In genomic region chr6:121523882-121524612, GRCm38 (mm10) we compare ENCODE assay signal across 12 mouse cellular contexts. TPM values are rescaled to one million over a fixed set of nuclear protein-coding genes. Genes with fewer than 3 reads are reported as not detected.
DNase-seq lines count a peak whose midpoint lies in the region; ATAC-seq lines count a peak whose summit lies in the region.
"Had no signal": no experiment of that assay in that cellular context is flagged by ENCODE, and none has a peak within 500 bp of the region (broad histone marks: within the 10 kb centered on the region; RNA-seq: fewer than 3 reads in every experiment).

No protein-coding gene starts in this region.

- intact Hi-C loops in gastrocnemius, postnatal 14 days (cut with DNase I; ENCODE audit: low total_unique reads), result no loop called here

- H3K9me3 ChIP-seq in heart, embryonic 15.5 days (replicated peaks), result no peaks in the 10 kb centered on the region
- H3K9me3 ChIP-seq in limb, embryonic 10.5 days (replicated peaks), result no peaks in the 10 kb centered on the region
- no peaks in the 10 kb centered on the region for H3K9me3 ChIP-seq in midbrain, embryonic 14.5 days (ENCODE audit: control insufficient read depth, low read length)
- H3K9me3 ChIP-seq: intestine, embryonic 15.5 days had no signal

- peak overlapping the region; percentile 31; the same call in 1 of the 2 replicates for H3K4me2 ChIP-seq in heart, embryonic 15.5 days
- H3K4me2 ChIP-seq in midbrain, embryonic 14.5 days (ENCODE audit: low read length), result no peak overlapping the region
- H3K4me2 ChIP-seq: intestine, embryonic 15.5 days had no signal

- no peaks in the 10 kb centered on the region for H3K27me3 ChIP-seq in heart, embryonic 15.5 days
- H3K27me3 ChIP-seq in limb, embryonic 10.5 days (ENCODE audit: low read depth, poor library complexity, severe bottlenecking), result no peaks in the 10 kb centered on the region
- H3K27me3 ChIP-seq in midbrain, embryonic 14.5 days (ENCODE audit: control insufficient read depth, insufficient read depth, low read length), result no peaks in the 10 kb centered on the region
- H3K27me3 ChIP-seq: intestine, embryonic 15.5 days had no signal

- 44% methylated on average over 11 of the region's 11 CpGs for WGBS in heart, embryonic 15.5 days
- WGBS in limb, embryonic 10.5 days, result 84% methylated on average over 11 of the region's 11 CpGs
- WGBS in midbrain, embryonic 14.5 days, result 81% methylated on average over 11 of the region's 11 CpGs

- no peak overlapping the region for H3K4me3 ChIP-seq in heart, embryonic 15.5 days
- H3K4me3 ChIP-seq in limb, embryonic 10.5 days, result no peak overlapping the region
- H3K4me3 ChIP-seq in midbrain, embryonic 14.5 days (replicated peaks; ENCODE audit: low read depth, low read length), result no peak overlapping the region
- H3K4me3 ChIP-seq: intestine, embryonic 15.5 days had no signal

- DNase-seq in gastrocnemius, adult 18-20 months (ENCODE audit: low spot score), result peak; percentile 57
- DNase-seq in gastrocnemius, postnatal 14 days, result no peak
- peak; percentile 78 for DNase-seq in Muller cell, postnatal 12 days (ENCODE audit: inconsistent ontology term)
- DNase-seq in brain, adult 2 months (ENCODE audit: low read depth, low spot score), result peak; percentile 52
- no peak for DNase-seq in limb, embryonic 10.5 days (ENCODE audit: low spot score)
- no peak for DNase-seq in midbrain, embryonic 14.5 days
- DNase-seq in spleen, postnatal 14 days (ENCODE audit: low spot score in 2 of 2), result no peak
- DNase-seq: liver, postnatal 0 days; spleen, adult 18-20 months had no signal

- no peak overlapping the region for H3K9ac ChIP-seq in heart, embryonic 15.5 days
- H3K9ac ChIP-seq in midbrain, embryonic 14.5 days (replicated peaks; ENCODE audit: low read length), result no peak overlapping the region
- H3K9ac ChIP-seq: intestine, embryonic 15.5 days; liver, postnatal 0 days had no signal

- H3K4me1 ChIP-seq in heart, embryonic 15.5 days (replicated peaks), result peaks cover 17% of the 10 kb centered on the region
- H3K4me1 ChIP-seq in limb, embryonic 10.5 days, result peaks cover 2% of the 10 kb centered on the region; the same call in 1 of the 2 replicates
- no peaks in the 10 kb centered on the region for H3K4me1 ChIP-seq in midbrain, embryonic 14.5 days (ENCODE audit: control insufficient read depth, insufficient read depth, low read length)
- H3K4me1 ChIP-seq: intestine, embryonic 15.5 days had no signal

- ATAC-seq in heart, embryonic 15.5 days (replicated peaks; ENCODE audit: insufficient number of reproducible peaks, insufficient read depth, low FRiP score, low read depth), result peak; percentile 63; the same call in 1 of the 2 replicates
- ATAC-seq in midbrain, embryonic 14.5 days (ENCODE audit: low FRiP score, low TSS enrichment), result no peak
- ATAC-seq: forebrain, embryonic 14.5 days; intestine, embryonic 15.5 days; liver, postnatal 0 days had no signal

- no peaks in the 10 kb centered on the region for H3K36me3 ChIP-seq in heart, embryonic 15.5 days
- no peaks in the 10 kb centered on the region for H3K36me3 ChIP-seq in limb, embryonic 10.5 days
- H3K36me3 ChIP-seq in midbrain, embryonic 14.5 days (ENCODE audit: control insufficient read depth, insufficient read depth, low read length), result no peaks in the 10 kb centered on the region
- H3K36me3 ChIP-seq: intestine, embryonic 15.5 days had no signal

- H3K27ac ChIP-seq in heart, embryonic 15.5 days, result peak overlapping the region; percentile 66
- H3K27ac ChIP-seq in limb, embryonic 10.5 days, result no peak overlapping the region
- H3K27ac ChIP-seq in midbrain, embryonic 14.5 days (replicated peaks; ENCODE audit: low read depth, low read length), result no peak overlapping the region
- H3K27ac ChIP-seq: intestine, embryonic 15.5 days had no signal

RNA-seq across cellular contexts. Expression of gene Iqsec3, which starts 50.6 kb away (rescaled TPM):
- under 1 TPM; 0.37 to 0.45 TPM for total RNA-seq in gastrocnemius, adult 18-20 months (2021)
- 1 to 10 TPM; 1.9 to 2.5 TPM for total RNA-seq in gastrocnemius, postnatal 14 days (2021)
- 0.19 TPM in 1 of 2 replicates, not detected in the other for polyA plus RNA-seq in heart, embryonic 15.5 days (2015; fragmentation: Nextera tagmentation; extraction: Ambion mirVana)
- polyA plus RNA-seq in limb, embryonic 10.5 days (2016; fragmentation: Nextera tagmentation; extraction: Ambion mirVana), result 0.03 TPM in 2 replicates
- 11.2 and 11.6 TPM in 2 replicates for polyA plus RNA-seq in midbrain, embryonic 14.5 days (2014; fragmentation: Nextera tagmentation; extraction: Ambion mirVana)
- polyA plus RNA-seq: liver, postnatal 0 days had no signal

Comparison
In these comparisons a context has a peak if more than half of its experiments do, and no peak if none do; other contexts are left out.
1. DNase-seq: peak in gastrocnemius, adult 18-20 months (single experiment), Muller cell, postnatal 12 days (single experiment) and brain, adult 2 months (single experiment); none in gastrocnemius, postnatal 14 days (single experiment), limb, embryonic 10.5 days (single experiment), midbrain, embryonic 14.5 days (single experiment) and spleen, postnatal 14 days (0 of 2).
2. RNA of gene Iqsec3, which starts 50.6 kb away (polyA plus RNA-seq): 11.2 to 11.6 TPM in midbrain, embryonic 14.5 days; 0.03 TPM in limb, embryonic 10.5 days and 0.19 TPM in heart, embryonic 15.5 days; every median in the first group is over 10 times any median in the second.